8 mouse cellular contexts compared by ENCODE assay signal in the genomic region with DNA sequence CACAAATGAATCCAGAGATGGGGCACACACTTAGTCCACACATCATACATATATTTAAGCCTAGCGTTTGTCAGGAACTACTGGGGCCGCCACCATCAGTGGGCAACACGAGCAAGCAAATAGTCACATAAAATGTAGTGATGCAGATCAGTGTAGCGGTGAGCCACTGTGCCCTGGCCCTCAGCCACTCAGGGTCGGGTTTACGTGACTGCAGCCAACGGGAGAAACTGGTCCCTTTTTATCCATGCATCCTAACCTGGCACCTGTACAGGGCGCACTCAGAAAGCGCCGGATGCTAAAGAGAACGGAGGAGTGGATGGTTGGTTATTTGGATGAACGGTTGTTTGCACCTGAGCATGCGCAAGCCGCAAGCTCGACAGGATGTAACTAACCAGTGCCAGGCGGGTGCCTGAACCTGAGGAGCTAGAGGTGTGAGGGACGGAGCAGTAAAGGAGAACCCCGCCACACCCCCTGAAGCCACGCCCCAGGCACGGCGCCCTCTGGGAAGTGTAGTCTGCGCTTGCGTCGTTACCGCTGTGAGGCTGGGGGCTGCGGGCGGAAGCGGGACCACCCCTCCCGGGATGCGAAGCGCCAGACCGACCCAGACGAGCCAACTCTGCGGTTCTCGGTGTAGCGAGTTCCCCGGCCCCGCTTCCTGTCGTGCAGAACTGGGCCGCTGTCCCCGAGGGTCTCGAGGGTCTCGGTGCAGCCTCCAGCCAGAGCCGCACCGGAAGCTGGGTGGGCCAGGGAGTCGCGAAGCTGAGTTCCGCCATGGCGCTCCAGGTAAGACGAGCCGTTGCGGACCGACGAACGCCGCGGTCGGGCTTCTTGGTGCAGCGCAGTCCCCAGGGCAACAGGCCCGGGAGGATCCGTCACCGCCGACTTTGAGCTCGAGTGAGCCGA. TPM values are rescaled to one million over a fixed set of nuclear protein-coding genes. Genes with fewer than 3 reads are reported as not detected.
DNase-seq lines count a peak whose midpoint lies in the region; ATAC-seq and TF ChIP-seq lines count a peak whose summit lies in the region.

A gene (plus strand): TSS at position 482 of the 903 bp plus-strand sequence.

- H3K4me2 ChIP-seq in forebrain, embryonic 16.5 days (ENCODE audit: low read length), result peak within 1 kb of the TSS; percentile 81
- H3K4me2 ChIP-seq in liver, postnatal 0 days (ENCODE audit: low read depth, low read length), result peak within 1 kb of the TSS; percentile 92
- peak within 1 kb of the TSS; percentile 64 for H3K4me2 ChIP-seq in neural tube, embryonic 14.5 days (ENCODE audit: low read depth, low read length)

- H3K9me3 ChIP-seq in forebrain, embryonic 16.5 days (ENCODE audit: control insufficient read depth, low read length), result no peaks in the 10 kb centered on the region
- no peaks in the 10 kb centered on the region for H3K9me3 ChIP-seq in liver, postnatal 0 days (ENCODE audit: low read length)
- H3K9me3 ChIP-seq in neural tube, embryonic 14.5 days (ENCODE audit: control insufficient read depth, low read length), result no peaks in the 10 kb centered on the region

- H3K27me3 ChIP-seq in forebrain, embryonic 16.5 days (replicated peaks; ENCODE audit: control insufficient read depth, insufficient read depth, low read length), result no peaks in the 10 kb centered on the region
- H3K27me3 ChIP-seq in liver, postnatal 0 days (ENCODE audit: insufficient read depth, low read length), result no peaks in the 10 kb centered on the region
- H3K27me3 ChIP-seq in neural tube, embryonic 14.5 days (ENCODE audit: control insufficient read depth, insufficient read depth, low read length), result no peaks in the 10 kb centered on the region

- peak; percentile 27 for DNase-seq in MEL-GATA-1-ER (ENCODE audit: extremely low read depth, low read depth)
- peak; percentile 94 to 97 for DNase-seq in cerebellum, adult 18-20 months
- peak; percentile 54 for DNase-seq in heart, postnatal 25 days (ENCODE audit: low spot score)
- peak; percentile 79 for DNase-seq in layer of hippocampus, adult 11-12 months (ENCODE audit: low spot score)
- peak; percentile 81 for DNase-seq in liver, postnatal 0 days
- DNase-seq in testis, postnatal 10 days (ENCODE audit: low spot score), result peak; percentile 92

- TF ChIP-seq EP300 in liver, postnatal 0 days (IDR thresholded peaks at IDR 0.05; ENCODE audit: low read depth), result no peak

- peak within 1 kb of the TSS; percentile 74 for H3K9ac ChIP-seq in forebrain, embryonic 16.5 days (replicated peaks; ENCODE audit: low read depth, low read length)
- peak within 1 kb of the TSS; percentile 78 for H3K9ac ChIP-seq in liver, postnatal 0 days (replicated peaks)
- H3K9ac ChIP-seq in neural tube, embryonic 14.5 days (replicated peaks; ENCODE audit: low read depth, low read length), result peak within 1 kb of the TSS; percentile 83

- peak within 1 kb of the TSS; percentile 92 for H3K4me3 ChIP-seq in forebrain, embryonic 16.5 days (replicated peaks; ENCODE audit: low read length)
- H3K4me3 ChIP-seq in liver, postnatal 0 days (ENCODE audit: low read depth, low read length), result peak within 1 kb of the TSS; percentile 76
- H3K4me3 ChIP-seq in neural tube, embryonic 14.5 days (ENCODE audit: low read depth, low read length), result peak within 1 kb of the TSS; percentile 82

- TF ChIP-seq CTCF in liver, postnatal 0 days (IDR thresholded peaks at IDR 0.05; ENCODE audit: low read depth), result no peak

- intact Hi-C loops in heart, postnatal 25 days (cut with DNase I), result loop anchor here (5.0 kb wide), 2 partner anchors 47 to 218 kb away; no protein-coding TSS in a partner anchor

- H3K4me1 ChIP-seq in forebrain, embryonic 16.5 days (replicated peaks; ENCODE audit: control insufficient read depth, insufficient read depth, low read length), result peaks cover 19% of the 10 kb centered on the region
- peaks cover 8% of the 10 kb centered on the region; the same call in 1 of the 2 replicates for H3K4me1 ChIP-seq in liver, postnatal 0 days (ENCODE audit: insufficient read depth)
- peaks cover 22% of the 10 kb centered on the region for H3K4me1 ChIP-seq in neural tube, embryonic 14.5 days (ENCODE audit: control insufficient read depth, insufficient read depth, low read length)

- peak; percentile 99 for ATAC-seq in forebrain, embryonic 16.5 days
- ATAC-seq in liver, postnatal 0 days, result peak; percentile 90
- ATAC-seq in neural tube, embryonic 14.5 days (ENCODE audit: low read depth), result peak; percentile 98

- H3K36me3 ChIP-seq in forebrain, embryonic 16.5 days (ENCODE audit: control insufficient read depth, insufficient read depth), result no peaks in the 10 kb centered on the region
- H3K36me3 ChIP-seq in liver, postnatal 0 days (replicated peaks; ENCODE audit: insufficient read depth, low read length), result no peaks in the 10 kb centered on the region
- no peaks in the 10 kb centered on the region for H3K36me3 ChIP-seq in neural tube, embryonic 14.5 days (ENCODE audit: control insufficient read depth, insufficient read depth, low read length)

- WGBS in forebrain, embryonic 16.5 days, result under 1% methylated on average over 65 of the region's 65 CpGs
- 3% methylated on average over 65 of the region's 65 CpGs for WGBS in liver, postnatal 0 days (ENCODE audit: insufficient replicate concordance)
- WGBS in neural tube, embryonic 14.5 days, result 1% methylated on average over 65 of the region's 65 CpGs

- H3K27ac ChIP-seq in forebrain, embryonic 16.5 days (ENCODE audit: low read length), result peak within 1 kb of the TSS; percentile 84
- H3K27ac ChIP-seq in liver, postnatal 0 days (ENCODE audit: low read depth), result peak within 1 kb of the TSS; percentile 46; the same call in 1 of the 2 replicates
- peak within 1 kb of the TSS; percentile 81 for H3K27ac ChIP-seq in neural tube, embryonic 14.5 days (ENCODE audit: low read depth, low read length)

RNA-seq across cellular contexts. Expression of the gene that starts here (rescaled TPM):
- 28.4 and 30.9 TPM in 2 replicates for polyA plus RNA-seq in forebrain, embryonic 16.5 days (2015; fragmentation: Nextera tagmentation; extraction: Ambion mirVana)
- 10 to 100 TPM; 19.2 to 20.2 TPM for total RNA-seq in heart, postnatal 25 days (2021)
- polyA plus RNA-seq in liver, postnatal 0 days (2015; fragmentation: Nextera tagmentation; extraction: Ambion mirVana), result 1.9 and 2.2 TPM in 2 replicates
- 26.7 and 28.1 TPM in 2 replicates for polyA plus RNA-seq in neural tube, embryonic 14.5 days (2014; fragmentation: Nextera tagmentation; extraction: Ambion mirVana)

Comparison
In these comparisons a context has a peak if more than half of its experiments do, and no peak if none do; other contexts are left out.
1. Peak in every context shown above with its lines: DNase-seq, ATAC-seq, H3K4me3 ChIP-seq and H3K27ac ChIP-seq.
2. DNase-seq: peak in every context shown above with its lines; median percentile 96 in cerebellum, adult 18-20 months; 92 in testis, postnatal 10 days; 81 in liver, postnatal 0 days; 79 in layer of hippocampus, adult 11-12 months; 54 in heart, postnatal 25 days; 27 in MEL-GATA-1-ER.